ENCODE assay signal across 8 mouse cellular contexts in genomic region chr5:125174726-125175672, GRCm38 (mm10). TPM values are rescaled to one million over a fixed set of nuclear protein-coding genes. Genes with fewer than 3 reads are reported as not detected.
DNase-seq lines count a peak whose midpoint lies in the region; ATAC-seq and TF ChIP-seq lines count a peak whose summit lies in the region.

No protein-coding gene starts in this region.

- H3K79me2 ChIP-seq in heart, adult 2 months (replicated peaks; ENCODE audit: control insufficient read depth, insufficient read depth, low read length) = peaks cover 11% of the 10 kb centered on the region

- no peak overlapping the region for H3K4me2 ChIP-seq in hindbrain, embryonic 11.5 days (replicated peaks; ENCODE audit: low read depth, low read length)

- H3K4me3 ChIP-seq in hindbrain, embryonic 10.5 days = no peak overlapping the region; the same call in 1 of the 2 replicates
- H3K4me3 ChIP-seq in hindbrain, embryonic 11.5 days (ENCODE audit: low read depth, low read length) = no peak overlapping the region
- H3K4me3 ChIP-seq in heart, adult 2 months = no peak overlapping the region

- DNase-seq in hindbrain, embryonic 10.5 days (ENCODE audit: low spot score) = no peak
- no peak for DNase-seq in hindbrain, embryonic 11.5 days (ENCODE audit: low spot score)
- peak; percentile 49 to 82 for DNase-seq in adrenal gland, postnatal 4 days (ENCODE audit: low spot score in 2 of 2)
- DNase-seq in heart, adult 2 months = peak; percentile 71 to 83
- peak; percentile 77 for DNase-seq in kidney, postnatal 10 days
- DNase-seq in lung, postnatal 4 days = peak; percentile 85 to 91
- no peak for DNase-seq in yolk sac, embryonic 10.5 days (ENCODE audit: low spot score)
- no peak for DNase-seq in embryo, embryonic 9.5 days (ENCODE audit: extremely low spot score)

- 53% methylated on average over 13 of the region's 13 CpGs for WGBS in hindbrain, embryonic 10.5 days
- WGBS in hindbrain, embryonic 11.5 days = 53% methylated on average over 13 of the region's 13 CpGs
- 38% methylated on average over 13 of the region's 13 CpGs for WGBS in heart, adult 2 months

- no peak for TF ChIP-seq CTCF in heart, adult 2 months (IDR thresholded peaks at IDR 0.05)

- H3K36me3 ChIP-seq in hindbrain, embryonic 10.5 days = no peaks in the 10 kb centered on the region
- no peaks in the 10 kb centered on the region for H3K36me3 ChIP-seq in hindbrain, embryonic 11.5 days (ENCODE audit: control insufficient read depth, insufficient read depth, low read length)
- no peaks in the 10 kb centered on the region; the same call in 1 of the 2 replicates for H3K36me3 ChIP-seq in heart, adult 2 months (ENCODE audit: control insufficient read depth, insufficient read depth, low read length)

- TF ChIP-seq POLR2A in heart, adult 2 months (IDR thresholded peaks at IDR 0.05; ENCODE audit: insufficient read depth, low read depth, low read length) = no peak

- H3K9ac ChIP-seq in hindbrain, embryonic 11.5 days (ENCODE audit: low read depth, low read length) = no peak overlapping the region
- H3K9ac ChIP-seq in heart, adult 2 months (ENCODE audit: low read depth, low read length) = peak overlapping the region; percentile 22; the same call in 1 of the 2 replicates

- H3K4me1 ChIP-seq in hindbrain, embryonic 10.5 days (replicated peaks) = peaks cover 87% of the 10 kb centered on the region
- H3K4me1 ChIP-seq in hindbrain, embryonic 11.5 days (replicated peaks; ENCODE audit: control insufficient read depth, insufficient read depth, low read length) = peaks cover 40% of the 10 kb centered on the region
- H3K4me1 ChIP-seq in heart, adult 2 months (ENCODE audit: control insufficient read depth, insufficient read depth, low read length) = peaks cover 35% of the 10 kb centered on the region

- ATAC-seq in hindbrain, embryonic 11.5 days (ENCODE audit: low FRiP score) = no peak

- 0 out of 2 replicates have a peak, but pooled peaks have one; percentile 39 for TF ChIP-seq EP300 in heart, adult 2 months (IDR thresholded peaks at IDR 0.05; ENCODE audit: insufficient read depth, low read depth, low read length)

- peak overlapping the region; percentile 1; the same call in 1 of the 2 replicates for H3K27ac ChIP-seq in hindbrain, embryonic 10.5 days
- H3K27ac ChIP-seq in hindbrain, embryonic 11.5 days (ENCODE audit: low read depth, low read length) = no peak overlapping the region
- H3K27ac ChIP-seq in heart, adult 2 months = peak overlapping the region; percentile 77

- H3K9me3 ChIP-seq in hindbrain, embryonic 10.5 days = no peaks in the 10 kb centered on the region
- no peaks in the 10 kb centered on the region for H3K9me3 ChIP-seq in hindbrain, embryonic 11.5 days (ENCODE audit: control insufficient read depth, low read length)

- intact Hi-C loops in heart, adult 2 months (cut with DNase I) = loop anchor here (5.0 kb wide), 1 partner anchor 92 kb away; no protein-coding TSS in a partner anchor

- H3K27me3 ChIP-seq in hindbrain, embryonic 10.5 days (ENCODE audit: insufficient read depth, poor library complexity, severe bottlenecking) = 0 out of 2 replicates have a peak, but pooled peaks cover 7% of the 10 kb centered on the region
- H3K27me3 ChIP-seq in hindbrain, embryonic 11.5 days (ENCODE audit: control insufficient read depth, insufficient read depth, low read length) = no peaks in the 10 kb centered on the region
- H3K27me3 ChIP-seq in heart, adult 2 months (ENCODE audit: control insufficient read depth, insufficient read depth, low read length) = no peaks in the 10 kb centered on the region

RNA-seq across cellular contexts. Expression of gene Ncor2, which starts 4.0 kb away (rescaled TPM):
- 18.1 and 19.7 TPM in 2 replicates for polyA plus RNA-seq in hindbrain, embryonic 10.5 days (2016; fragmentation: Nextera tagmentation; extraction: Ambion mirVana)
- 14.5 and 21.2 TPM in 2 replicates for polyA plus RNA-seq in hindbrain, embryonic 11.5 days (2014; fragmentation: Nextera tagmentation; extraction: Ambion mirVana)
- 100 to 1,000 TPM; 240 to 243 TPM for total RNA-seq in adrenal gland, postnatal 4 days (2021)
- total RNA-seq in heart, adult 2 months (2021) = 10 to 100 TPM; 73.5 to 77.5 TPM
- polyA plus RNA-seq in heart, adult 2 months (2012; rRNA removed) = 27.9 and 39.1 TPM in 2 replicates

Comparison
In these comparisons a context has a peak if more than half of its experiments do, and no peak if none do; other contexts are left out.
1. DNase-seq: peak in adrenal gland, postnatal 4 days (2 of 2), heart, adult 2 months (2 of 2), kidney, postnatal 10 days (single experiment) and lung, postnatal 4 days (2 of 2); none in hindbrain, embryonic 10.5 days (single experiment), hindbrain, embryonic 11.5 days (single experiment), yolk sac, embryonic 10.5 days (single experiment) and embryo, embryonic 9.5 days (single experiment).